Mouse (Mus musculus) testis, postnatal 14 days (tissue): ENCODE results near the gene Fubp3.

ENCODE experiments used
- DNase-seq: peaks from one replicate; pipeline ENCODE4 v3.0.0; 2021; ENCODE audit warnings: low spot score

The Fubp3 gene

DNA sequence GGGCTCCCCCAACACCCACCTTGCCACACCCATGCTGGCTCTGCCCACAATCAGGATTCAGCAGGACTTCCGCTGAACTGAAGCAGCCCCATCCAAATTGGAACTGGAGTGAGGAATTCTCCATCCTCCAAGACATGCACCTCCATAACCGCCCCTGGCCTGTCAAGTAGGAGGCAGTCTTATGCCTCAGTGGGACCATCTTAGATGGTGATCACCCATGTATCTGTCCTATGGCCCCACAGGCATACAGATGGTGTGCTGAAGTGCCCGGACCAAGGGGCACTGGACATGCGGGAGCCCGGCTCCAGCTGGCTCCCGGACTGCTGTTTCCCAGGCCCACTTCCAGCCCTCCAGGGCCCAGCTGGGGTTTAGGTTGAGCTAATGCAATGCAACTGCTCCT is 46.8 kb downstream of the Fubp3 start:
- DNase-seq: no peak

DNA sequence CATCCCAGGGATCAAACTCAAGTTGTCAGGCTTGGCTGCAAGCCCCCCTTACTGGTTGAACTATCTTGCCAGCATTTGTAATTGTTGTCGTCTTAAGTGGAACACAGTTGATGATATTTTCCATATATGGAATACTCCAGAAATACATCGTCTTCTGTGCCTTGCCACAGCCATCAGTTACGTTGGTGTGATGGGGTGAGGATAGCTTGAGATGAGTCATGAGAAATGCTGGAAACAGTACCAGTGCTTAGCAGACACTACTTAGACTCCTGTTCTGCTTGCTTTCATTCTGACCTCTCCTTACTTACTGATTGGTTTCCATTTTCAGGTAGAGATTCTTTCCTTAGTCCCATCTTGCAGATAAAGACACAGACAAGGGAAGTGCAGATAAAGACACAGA is 61.1 kb downstream of the Fubp3 start:
- no peak for DNase-seq

DNA sequence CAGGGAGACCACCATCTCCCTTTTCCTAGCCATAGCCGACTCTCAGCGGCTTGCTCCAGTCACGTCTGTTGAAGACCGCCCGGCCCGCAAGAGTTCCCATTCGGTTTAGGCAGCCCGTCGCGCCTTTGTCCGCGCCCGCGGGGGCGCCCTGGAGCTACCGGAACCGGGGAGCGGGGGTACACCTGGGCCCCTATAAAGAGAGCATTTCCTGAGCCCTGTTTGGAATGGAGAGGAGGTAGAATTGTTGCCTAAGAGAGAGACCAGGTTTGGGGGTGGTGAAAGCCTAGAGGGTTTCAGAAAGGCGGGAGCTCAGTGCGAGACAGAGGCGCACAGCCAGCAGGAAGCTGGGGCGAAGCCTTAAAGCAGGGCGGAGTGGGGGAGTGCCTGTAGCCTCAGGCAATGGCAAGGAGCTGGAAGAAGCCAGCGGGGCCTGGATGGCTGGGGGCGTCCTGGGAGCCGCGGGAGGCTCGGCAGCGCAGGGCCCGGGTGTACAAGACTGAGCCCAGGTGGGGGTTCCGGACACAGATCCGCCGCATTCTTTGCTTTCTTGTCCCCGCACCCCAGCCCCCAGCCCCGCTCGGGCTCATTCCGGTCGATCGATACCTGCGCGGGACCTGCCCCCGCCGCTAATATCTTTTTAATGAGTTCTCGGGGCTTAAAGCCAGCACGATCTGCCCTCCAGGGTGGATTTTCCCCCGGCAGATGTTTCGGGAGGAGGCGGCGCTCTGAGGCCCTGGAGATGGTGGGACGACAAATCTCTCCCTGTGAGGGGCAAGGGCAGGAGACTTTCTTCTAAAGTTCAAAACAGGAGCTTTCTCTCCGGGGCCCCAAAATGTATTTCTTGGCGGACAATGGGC is 63.1 kb downstream of the Fubp3 start:
- DNase-seq: no peak

DNA sequence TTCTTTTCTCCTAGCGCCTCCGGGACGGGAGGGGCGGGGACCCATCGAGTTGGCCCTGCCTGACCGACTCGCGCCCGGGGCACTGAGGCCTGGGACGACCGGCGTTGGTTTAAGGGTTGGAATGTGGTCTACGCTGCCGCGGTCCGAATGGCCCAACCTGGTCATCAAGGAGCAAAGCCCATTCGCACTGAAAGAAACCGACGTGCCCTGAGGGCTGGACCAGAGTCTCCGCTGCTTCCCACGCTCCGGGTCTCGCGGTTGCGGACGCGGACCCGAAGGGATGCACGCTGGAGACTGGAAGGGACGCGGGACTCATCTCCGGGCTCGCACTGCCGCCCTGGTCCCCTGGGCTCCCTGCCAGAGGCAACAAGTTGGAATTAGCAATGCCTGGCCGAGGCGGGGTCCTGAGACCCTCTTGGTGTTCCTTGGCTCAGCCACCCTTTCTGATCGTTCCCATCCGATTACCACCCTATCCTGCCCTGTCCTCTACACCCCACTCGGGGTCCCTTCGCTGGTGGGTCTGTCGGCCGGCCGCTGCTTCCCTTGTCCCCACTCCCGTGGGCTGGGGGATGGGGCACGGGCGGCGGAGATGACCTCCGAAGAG is 63.8 kb downstream of the Fubp3 start:
- no peak for DNase-seq

DNA sequence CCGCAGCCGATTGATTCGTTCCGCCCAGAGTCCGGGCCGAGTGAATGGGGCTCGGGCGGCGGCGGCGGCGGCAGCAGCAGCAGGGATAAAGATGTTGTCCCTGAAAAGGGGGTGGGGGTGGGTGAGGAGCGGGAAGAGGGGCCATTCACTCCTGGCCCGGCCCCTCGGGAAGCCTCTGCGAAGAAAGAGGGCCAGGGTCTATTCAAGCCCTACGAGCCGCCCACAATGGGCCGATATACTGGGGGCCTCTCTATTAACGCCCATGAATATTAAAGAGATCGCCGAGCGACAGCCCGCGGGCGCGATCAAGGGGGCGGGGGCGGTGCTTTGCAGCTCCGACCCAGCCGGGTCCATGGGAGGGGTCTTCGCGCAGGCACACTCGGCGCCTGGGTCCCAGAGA is 64.3 kb downstream of the Fubp3 start:
- DNase-seq: no peak

DNA sequence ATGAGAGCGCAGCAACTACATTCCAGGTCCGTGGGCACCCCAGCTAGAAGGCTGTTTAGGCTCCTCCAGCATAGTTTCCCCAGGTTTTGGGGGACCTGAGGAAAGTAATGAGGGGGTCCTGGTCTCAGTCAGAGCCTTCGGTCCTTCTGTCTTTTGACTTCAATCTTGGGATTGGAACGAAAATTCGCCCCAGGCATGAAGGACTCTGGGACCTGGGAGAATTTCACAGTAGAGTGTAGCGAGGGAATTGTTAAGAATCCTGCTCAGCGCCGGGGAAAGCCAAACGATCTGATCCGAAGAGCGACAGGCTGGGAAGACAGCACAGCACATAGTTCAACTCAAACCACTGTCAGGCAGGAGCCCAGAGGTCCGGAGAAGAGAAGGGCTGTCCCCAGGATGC is 64.9 kb downstream of the Fubp3 start:
- no peak for DNase-seq

DNA sequence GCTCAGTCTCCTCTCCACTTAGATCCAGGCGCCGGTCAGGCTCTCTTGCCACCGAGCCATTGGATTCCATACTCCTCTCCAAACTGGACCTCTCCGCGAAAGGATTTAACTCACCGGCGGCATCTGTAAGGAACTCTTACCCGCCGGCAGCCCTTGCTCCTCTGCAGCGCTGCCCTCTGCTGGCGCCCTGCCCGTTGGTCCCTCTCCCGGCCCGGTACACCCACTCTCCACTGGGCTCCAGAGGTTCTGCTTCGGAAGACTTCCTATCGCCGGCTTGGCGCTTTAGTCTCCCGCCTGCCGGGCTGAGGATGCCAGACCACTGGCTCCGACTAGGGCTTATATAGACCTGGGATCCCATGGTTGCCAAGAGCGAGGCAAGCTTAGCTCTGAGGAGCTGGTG is 65.4 kb downstream of the Fubp3 start:
- no peak for DNase-seq

DNA sequence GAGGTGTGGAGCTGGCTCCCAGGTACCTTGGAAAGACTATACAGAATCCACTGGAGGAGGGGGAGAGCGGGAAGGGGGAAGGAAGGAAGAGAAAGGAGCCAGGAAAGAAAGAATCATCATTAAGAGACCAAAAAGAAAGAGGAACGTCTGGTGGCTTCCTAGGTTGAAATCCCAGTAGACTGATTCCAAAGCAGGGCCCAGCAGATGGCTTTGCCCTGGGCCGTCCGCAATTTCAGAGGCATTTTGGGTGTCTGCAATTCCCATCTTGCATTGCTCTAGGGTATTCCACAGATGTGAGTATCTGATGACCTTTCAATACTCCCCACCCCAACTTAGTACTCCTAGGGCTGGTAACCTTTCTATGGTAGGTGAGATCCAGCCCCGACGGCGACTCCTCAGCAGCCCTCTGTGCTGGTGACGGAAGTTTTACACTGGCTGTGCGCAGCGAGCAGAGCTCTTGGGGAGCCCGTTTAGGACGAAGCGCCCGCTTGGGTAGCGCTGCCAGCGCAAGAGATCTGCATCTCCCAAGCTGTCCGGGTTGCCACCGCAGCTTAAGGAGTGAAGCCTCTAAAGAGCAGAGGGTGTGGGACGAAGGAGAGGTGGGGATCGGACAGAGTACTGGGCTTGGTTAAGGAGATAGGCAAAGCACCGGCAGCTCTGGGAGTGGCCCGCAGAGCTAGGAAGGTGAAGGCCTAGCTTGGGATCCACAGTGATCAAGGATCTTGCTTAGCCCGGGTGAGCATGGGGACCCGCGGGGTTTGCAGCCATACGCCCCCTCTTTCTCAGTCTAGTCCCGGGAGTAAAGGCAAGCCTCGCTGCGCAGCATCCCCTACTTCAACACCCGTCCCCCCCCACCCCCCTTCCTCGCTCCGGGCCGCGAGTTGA is 66.4 kb downstream of the Fubp3 start:
- DNase-seq: no peak

DNA sequence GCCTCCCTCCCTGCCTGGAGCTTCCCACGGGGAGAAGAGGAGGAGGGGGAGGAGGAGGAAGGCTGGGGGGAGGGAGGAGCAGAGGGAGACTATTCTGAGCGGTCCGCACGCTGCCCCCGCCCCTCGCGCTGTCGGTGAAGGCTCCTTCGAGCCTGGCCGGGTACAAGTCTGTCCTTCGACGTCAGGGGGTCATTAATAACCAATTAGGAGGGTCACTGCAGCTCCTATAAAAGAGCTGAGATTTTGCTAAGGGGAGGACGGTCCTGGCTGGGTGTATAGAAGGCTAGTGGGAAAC is 67.0 kb downstream of the Fubp3 start:
- DNase-seq: no peak

DNA sequence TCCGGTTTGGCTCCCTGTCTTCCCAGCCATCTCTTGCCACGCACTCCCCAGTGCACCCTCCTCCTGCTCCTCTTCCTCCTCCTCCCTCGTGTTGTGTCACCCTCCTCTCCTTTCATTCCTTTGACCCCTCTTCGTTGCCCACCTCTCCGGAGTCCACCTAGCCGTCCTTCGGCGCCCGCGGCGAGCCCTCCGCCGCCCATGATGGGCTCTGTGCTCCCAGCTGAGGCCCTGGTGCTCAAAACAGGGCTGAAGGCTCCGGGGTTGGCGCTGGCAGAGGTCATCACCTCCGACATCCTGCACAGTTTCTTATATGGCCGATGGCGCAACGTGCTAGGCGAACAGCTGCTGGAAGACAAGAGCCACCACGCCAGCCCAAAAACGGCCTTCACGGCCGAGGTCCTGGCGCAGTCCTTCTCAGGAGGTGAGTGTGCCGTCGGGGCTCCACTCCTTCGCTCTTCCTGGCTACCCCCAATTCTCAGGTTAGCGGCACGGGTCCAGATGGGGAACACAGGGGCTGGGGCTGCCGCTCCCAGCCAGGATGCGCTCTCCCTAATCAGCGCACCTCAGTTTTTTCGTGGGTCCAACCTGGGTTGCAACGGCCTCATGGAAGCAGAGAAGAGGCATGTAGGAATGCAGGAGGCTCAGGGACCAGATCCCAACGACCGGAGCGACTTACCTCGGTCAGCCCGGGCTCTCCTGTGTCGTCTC is 67.6 kb downstream of the Fubp3 start, which contains the start of gene Prdm12:
Gene Prdm12 (plus strand): TSS at position 137 of the 708 bp plus-strand sequence.
- no peak for DNase-seq

DNA sequence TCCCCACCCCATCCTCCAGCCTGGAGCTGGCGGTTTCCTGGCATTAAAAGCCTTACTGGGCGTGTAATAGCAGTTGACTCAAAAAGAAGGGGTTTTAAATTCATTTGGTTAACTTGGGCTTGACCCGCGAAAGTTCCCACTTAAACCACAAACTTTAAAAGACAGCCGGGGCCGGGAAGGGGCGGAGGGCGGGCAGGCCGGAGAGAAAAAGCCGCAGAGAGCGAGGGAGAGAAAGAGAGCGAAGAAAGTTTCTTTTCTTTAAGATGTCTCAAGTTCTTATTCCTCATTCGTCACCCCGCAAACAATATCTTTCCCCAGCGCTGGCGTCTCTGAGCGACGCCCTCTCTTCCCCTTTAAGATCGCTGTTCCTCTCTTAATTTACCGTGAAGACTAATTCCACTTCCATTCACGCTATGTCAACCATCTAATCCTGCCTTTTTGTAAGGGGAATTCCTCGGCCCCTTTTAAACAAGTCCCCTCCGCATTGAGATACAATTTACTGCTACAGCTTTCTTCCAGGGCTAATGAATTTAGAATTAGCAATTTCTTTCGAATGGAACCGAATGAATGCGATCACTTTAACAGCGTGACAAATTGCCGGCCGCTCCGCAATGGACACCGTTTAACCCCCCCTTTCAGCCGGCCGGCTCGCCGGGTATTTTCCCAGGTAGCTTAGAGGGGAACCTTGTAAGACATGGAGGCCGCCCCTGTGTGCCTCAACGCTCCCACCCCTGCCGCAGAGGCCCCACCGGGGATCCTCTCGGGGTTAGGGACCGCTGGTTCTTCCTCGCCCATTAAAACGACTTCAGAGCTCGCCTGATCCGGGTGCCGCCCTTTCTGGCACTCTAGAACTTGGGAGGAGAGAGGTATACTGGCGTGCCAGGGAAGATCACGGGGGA is 68.4 kb downstream of the Fubp3 start:
- no peak for DNase-seq

DNA sequence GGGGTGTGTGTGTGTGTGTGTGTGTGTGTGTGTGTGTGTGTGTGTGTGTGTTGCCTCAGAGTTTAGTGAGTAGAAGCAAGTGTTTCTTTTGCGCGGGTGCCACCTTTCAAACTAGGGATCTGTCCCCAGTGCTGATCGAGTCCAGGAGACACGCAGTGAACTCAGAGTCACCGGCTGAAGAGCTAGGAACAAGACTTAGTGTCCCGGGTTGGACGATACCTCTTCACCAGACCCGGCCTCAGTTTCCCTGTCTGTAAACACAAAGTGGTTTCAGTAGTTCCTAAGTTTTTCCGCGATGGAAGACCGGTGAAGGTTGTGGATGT is 69.0 kb downstream of the Fubp3 start:
- DNase-seq: no peak

DNA sequence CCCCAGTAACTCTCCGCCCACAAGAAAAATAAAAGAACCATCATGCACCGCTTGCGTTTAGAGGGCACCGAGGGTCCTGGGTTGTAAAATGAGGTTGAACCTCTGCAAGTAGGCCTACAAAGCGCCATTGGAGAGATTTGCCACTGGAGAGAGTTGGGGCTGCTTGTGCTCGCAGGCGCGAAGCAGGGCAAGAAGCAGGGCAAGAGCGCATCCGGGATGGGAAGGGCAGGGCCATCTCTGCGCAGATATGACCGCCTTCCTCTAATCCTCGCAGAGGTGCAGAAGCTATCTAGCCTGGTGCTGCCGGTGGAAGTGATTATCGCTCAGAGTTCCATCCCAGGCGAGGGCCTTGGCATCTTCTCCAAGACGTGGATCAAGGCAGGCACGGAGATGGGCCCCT is 69.5 kb downstream of the Fubp3 start:
- no peak for DNase-seq

DNA sequence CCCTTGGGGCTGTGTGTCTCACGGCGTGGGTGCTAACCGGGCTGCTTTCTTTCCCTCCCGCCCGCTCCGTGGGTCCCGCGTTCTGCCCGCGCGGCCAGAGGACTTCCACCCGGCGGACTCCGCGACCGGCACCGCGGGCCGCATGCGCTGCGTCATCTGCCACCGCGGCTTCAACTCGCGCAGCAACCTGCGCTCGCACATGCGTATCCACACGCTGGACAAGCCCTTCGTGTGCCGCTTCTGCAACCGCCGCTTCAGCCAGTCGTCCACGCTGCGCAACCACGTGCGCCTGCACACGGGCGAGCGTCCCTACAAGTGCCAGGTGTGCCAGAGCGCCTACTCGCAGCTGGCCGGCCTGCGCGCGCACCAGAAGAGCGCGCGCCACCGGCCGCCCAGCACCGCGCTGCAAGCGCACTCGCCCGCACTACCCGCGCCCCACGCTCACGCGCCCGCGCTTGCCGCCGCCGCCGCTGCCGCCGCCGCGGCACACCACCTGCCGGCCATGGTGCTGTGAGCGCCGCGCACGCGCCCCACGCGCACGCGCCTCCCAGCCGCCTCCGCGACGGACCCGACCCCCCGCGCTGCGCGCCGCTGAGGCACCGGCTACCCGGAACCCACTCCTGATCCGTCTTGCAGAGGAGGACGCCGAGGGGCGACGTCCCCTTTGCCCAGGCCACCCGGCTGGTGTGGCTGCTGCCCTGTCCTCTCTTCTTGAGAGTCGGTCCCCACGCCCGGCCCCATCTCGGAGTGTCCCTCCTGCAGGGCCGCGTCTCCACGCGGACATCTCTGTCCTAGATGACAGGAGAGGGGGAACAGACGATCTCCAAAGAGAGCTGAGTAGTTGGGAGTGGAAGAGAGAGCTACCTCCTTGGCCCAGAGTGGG is 81.8 kb downstream of the Fubp3 start:
- DNase-seq: peak; percentile 72

DNA sequence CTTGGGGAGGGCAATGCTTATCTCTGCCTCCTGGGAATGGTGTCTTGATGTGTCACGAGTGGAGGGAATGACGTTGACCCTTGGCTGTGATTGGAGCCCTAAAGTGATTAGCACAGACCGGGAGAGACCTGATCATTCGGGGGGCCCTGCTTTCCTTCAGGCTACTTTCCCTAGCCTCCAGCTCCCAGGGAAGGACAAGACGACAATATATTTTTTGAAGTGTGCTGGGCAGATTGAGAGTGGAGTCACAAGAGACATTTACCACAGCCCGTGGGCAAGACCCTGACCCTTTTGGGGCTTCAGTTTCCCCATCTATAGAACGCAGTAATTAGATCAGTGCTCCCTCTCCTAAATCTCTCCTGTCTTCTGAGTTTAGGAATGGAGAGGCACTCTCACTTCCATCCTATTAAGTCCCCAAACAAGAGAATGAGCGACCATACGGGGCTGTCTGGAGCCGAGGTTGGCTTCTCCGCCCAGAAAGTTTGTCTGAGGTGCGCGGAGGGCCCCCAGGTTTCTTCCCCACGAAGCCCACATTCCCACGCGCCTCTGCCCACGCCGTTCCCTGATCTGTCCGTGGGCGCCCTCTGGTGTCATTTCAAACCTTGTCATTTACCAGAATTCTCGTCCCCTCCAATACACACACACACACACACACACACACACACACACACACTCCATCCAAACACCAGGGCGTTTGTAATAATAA is 82.6 kb downstream of the Fubp3 start:
- no peak for DNase-seq

DNA sequence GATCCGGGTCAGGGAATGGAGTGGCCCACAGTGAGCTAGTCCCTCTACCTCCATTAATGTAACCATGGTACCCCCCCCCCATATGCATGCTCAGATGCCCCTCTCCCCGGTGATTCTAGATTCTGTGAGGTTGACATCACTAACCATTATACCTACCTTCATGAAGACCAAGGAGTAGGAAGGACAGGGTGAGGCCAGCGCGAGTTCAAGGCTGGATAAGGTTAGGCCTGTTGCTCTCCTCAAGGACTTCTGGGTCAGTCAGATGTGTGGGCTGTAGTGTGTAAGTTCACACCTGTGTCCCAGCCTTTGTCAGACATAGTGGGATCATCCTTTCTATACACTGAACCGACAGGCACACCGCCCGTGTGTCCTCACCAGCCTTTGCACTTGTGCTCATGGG is 83.9 kb downstream of the Fubp3 start:
- no peak for DNase-seq

DNA sequence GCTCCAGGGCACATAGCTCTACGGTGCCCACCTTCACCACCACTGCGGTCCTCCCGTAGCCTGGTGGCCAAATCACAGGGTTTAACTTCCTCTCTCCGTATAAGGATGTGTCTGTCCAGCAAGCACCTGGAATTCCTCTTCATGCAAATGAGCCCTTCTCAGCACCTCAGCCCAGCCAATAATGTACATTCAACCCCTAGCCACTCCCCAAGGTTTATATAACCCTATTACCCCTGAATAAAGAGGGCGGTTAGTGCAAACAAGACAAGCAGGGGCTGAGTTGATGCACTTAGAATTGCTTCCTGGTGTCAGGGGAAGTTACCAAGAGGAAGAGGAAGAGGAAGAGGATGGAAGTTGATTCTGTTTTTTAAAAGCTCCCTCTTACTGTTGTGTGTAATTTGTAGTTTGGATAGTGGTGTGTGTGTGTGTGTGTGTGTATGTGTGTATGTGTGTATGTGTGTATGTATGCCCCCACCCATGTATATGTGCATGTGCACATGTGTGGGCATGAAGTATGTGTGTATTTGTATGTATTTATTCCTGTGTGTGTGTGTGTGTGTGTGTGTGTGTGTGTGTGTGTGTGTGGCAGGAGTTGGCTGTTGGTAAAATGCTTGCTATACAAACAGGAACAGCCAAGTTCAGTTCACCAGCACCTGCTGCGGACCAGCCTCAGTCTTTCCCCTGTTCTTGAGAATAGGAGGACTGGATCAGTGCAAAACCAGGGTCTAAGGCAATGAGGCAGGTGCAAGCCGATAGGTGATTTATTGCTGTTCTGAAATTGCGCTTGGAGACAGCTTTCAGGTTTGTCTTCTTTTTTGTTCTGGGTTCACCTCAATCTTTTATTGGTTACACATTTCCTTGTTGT is 90.7 kb downstream of the Fubp3 start:
- no peak for DNase-seq

DNA sequence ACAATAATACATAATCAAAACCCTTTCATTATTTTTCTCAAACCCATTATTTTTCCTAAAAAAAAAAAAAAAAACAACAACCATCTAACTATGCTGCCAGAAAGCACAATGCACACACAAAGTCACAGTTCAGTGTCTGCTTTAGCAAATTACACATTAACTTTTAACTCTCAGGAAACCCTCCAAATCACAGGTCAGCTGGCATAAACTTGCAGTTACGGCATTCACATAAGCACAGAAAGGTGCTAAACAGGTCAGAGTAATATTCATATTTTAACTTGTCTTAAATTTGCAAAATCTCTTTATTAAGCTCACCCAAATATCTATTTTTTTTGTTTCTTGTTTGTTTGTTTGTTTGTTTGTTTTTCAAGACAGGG is 91.3 kb downstream of the Fubp3 start:
- no peak for DNase-seq
